In the genomic region with DNA sequence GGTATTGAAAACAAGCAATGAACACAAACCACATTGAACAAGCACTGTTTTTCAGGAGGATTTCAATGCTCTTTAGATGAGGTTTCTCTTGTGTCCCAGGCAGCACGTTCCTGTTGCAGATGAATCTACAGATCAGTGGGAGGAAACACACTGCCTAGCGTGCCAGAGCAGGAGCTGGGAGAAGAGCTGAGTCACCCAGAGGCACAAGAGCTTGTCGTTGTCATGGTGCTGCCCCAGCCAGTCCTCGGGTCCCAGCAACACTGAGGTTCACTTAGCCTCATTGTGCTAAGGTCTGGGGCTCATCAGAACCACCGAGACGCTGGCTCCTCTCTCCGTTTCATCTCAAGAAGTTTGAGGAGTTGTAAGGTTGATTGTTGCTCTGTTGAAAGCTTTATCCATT, we compare ENCODE assay signal across 12 mouse cellular contexts.
DNase-seq lines count a peak whose midpoint lies in the region; ATAC-seq and TF ChIP-seq lines count a peak whose summit lies in the region.
"Had no signal": no experiment of that assay in that cellular context is flagged by ENCODE, and none has a peak within 500 bp of the region (broad histone marks: within the 10 kb centered on the region; RNA-seq: fewer than 3 reads in every experiment).

No protein-coding gene starts in this region.

- no peaks in the 10 kb centered on the region for H3K27me3 ChIP-seq in hindbrain, postnatal 0 days (ENCODE audit: insufficient read depth, low read length)

- peak; percentile 63; the same call in 1 of the 2 replicates for ATAC-seq in hindbrain, postnatal 0 days

- intact Hi-C loops in left cerebral cortex, postnatal 4 days (cut with DNase I): loop anchor here (5.0 to 10.0 kb wide), 2 partner anchors 454 to 697 kb away; no protein-coding TSS in a partner anchor

- H3K4me1 ChIP-seq in hindbrain, postnatal 0 days (ENCODE audit: insufficient read depth, low read length): no peaks in the 10 kb centered on the region

- H3K4me3 ChIP-seq in hindbrain, postnatal 0 days (ENCODE audit: low read length): no peak overlapping the region
- H3K4me3 ChIP-seq: limb, embryonic 15.5 days had no signal

- H3K36me3 ChIP-seq in hindbrain, postnatal 0 days (ENCODE audit: insufficient read depth, low read length): no peaks in the 10 kb centered on the region
- H3K36me3 ChIP-seq: limb, embryonic 15.5 days had no signal

- TF ChIP-seq CTCF in hindbrain, postnatal 0 days (IDR thresholded peaks at IDR 0.05; ENCODE audit: low read depth): no peak

- H3K9ac ChIP-seq in hindbrain, postnatal 0 days (replicated peaks; ENCODE audit: low read length): no peak overlapping the region
- H3K9ac ChIP-seq: limb, embryonic 15.5 days had no signal

- no peak overlapping the region for H3K4me2 ChIP-seq in hindbrain, postnatal 0 days (ENCODE audit: low read depth, low read length)
- H3K4me2 ChIP-seq: limb, embryonic 15.5 days had no signal

- peak; percentile 47 for DNase-seq in left cerebral cortex, adult 11 months (ENCODE audit: low spot score)
- DNase-seq in left cerebral cortex, postnatal 4 days: no peak
- DNase-seq in Muller cell, postnatal 12 days (ENCODE audit: inconsistent ontology term): peak; percentile 75
- DNase-seq in adrenal gland, postnatal 25 days: peak; percentile 34
- DNase-seq in hindbrain, postnatal 0 days (ENCODE audit: low spot score): peak; percentile 41
- DNase-seq in gastrocnemius, postnatal 4 days (ENCODE audit: low spot score in 2 of 2): no peak
- no peak for DNase-seq in cerebellum, adult 9-11 months
- DNase-seq in spleen, postnatal 14 days (ENCODE audit: low spot score in 2 of 2): no peak
- DNase-seq: cerebellum, postnatal 10 days; heart, adult 18-20 months; kidney, adult 8-10 months had no signal

- H3K27ac ChIP-seq in hindbrain, postnatal 0 days: no peak overlapping the region
- H3K27ac ChIP-seq: limb, embryonic 15.5 days had no signal

- WGBS in hindbrain, postnatal 0 days: 26% methylated on average over 7 of the region's 7 CpGs

- H3K9me3 ChIP-seq in hindbrain, postnatal 0 days (ENCODE audit: low read length): no peaks in the 10 kb centered on the region
- H3K9me3 ChIP-seq: limb, embryonic 15.5 days had no signal

Comparison
In these comparisons a context has a peak if more than half of its experiments do, and no peak if none do; other contexts are left out.
1. DNase-seq: peak in left cerebral cortex, adult 11 months (single experiment), Muller cell, postnatal 12 days (single experiment), adrenal gland, postnatal 25 days (single experiment) and hindbrain, postnatal 0 days (single experiment); none in left cerebral cortex, postnatal 4 days (single experiment), gastrocnemius, postnatal 4 days (0 of 2), cerebellum, adult 9-11 months (single experiment) and spleen, postnatal 14 days (0 of 2).